Mouse (Mus musculus): Measurements from ENCODE around the gene Snrpb.

Gene Snrpb

DNA sequence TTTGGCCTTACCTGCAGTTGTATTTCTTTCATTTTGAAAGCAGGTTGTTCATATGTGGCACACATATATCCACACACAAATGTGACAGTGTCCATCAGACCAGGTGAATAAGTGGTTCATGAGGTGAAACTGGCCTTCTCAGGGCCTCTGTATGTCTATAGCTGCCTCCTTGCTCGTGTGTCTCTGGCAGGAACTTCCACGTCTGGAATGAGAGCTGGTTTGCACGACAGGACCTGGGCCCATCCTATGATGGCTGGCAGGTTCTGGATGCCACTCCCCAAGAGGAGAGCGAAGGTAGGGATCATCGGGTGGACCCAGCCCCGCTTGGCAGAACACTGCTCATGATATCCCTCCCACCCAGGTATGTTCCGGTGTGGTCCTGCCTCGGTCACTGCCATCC is 36.2 kb downstream of the Snrpb start:
- no peak for DNase-seq (ENCODE audit: extremely low spot score, low spot score)

DNA sequence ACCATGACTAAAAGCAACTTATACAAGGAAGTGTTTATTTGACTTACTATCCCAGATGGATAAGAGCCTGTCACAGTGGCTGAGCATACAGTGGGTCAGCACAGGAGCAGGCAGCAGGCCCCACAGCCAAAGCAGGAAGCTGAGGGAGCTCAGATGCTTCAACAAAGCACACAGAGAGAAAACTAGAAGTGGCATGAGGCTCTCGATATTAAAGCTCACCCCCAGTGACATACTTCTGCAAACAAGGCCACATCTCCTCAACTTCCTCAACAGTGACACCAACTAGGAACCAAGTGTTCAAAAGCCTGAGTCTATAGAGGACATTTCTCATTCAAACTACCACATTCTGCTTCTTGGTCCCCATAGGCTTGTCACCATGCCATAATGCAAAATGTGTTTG is 49.5 kb downstream of the Snrpb start:
- no peak for DNase-seq (ENCODE audit: extremely low spot score, low spot score)

- no peak for DNase-seq (ENCODE audit: extremely low spot score, low spot score)
Observed at GRCm38 (mm10) chr2:130126073-130126472, 53.1 kb downstream of the Snrpb start.

GRCm38 (mm10) chr2:130125279-130126059 is 53.7 kb downstream of the Snrpb start:
- no peak for DNase-seq (ENCODE audit: extremely low spot score, low spot score)

All from neural tube, embryonic 10.5 days (tissue).